Mouse (Mus musculus) liver, embryonic 11.5 days (tissue): Measurements from ENCODE around the gene Ing4. TPM values are rescaled to one million over a fixed set of nuclear protein-coding genes. Genes with fewer than 3 reads are reported as not detected.

Experiments used
- ATAC-seq: fragments of 200-750 bp; cut with Nextera tagmentation; replicated peaks from 2 replicates; pipeline ENCODE4 v1.8.0; 2017; ENCODE audit warnings: moderate number of reproducible peaks, mild to moderate bottlenecking, moderate TSS enrichment, moderate library complexity; ENCODE audit not compliant: low FRiP score
- DNase-seq: peaks from one replicate; pipeline ENCODE4 v3.0.0-alpha.2; 2017; ENCODE audit warnings: low spot score
- H3K27ac ChIP-seq: fragments of 300-500 bp; sonication (generic); 2 replicates; pipeline ENCODE4 v1.5.1; 2014; ENCODE audit warnings: mild to moderate bottlenecking, low read depth, low read length, control low read depth
- H3K27me3 ChIP-seq: fragments of 300-500 bp; sonication (generic); replicated peaks from 2 replicates; pipeline ENCODE4 v1.6.1; 2014; ENCODE audit warnings: low read length, mixed read lengths; ENCODE audit not compliant: control insufficient read depth, insufficient read depth
- H3K36me3 ChIP-seq: fragments of 300-500 bp; sonication (generic); 2 replicates; pipeline ENCODE4 v1.6.1; 2014; ENCODE audit warnings: mild to moderate bottlenecking, low read length, moderate library complexity, mixed read lengths; ENCODE audit not compliant: control insufficient read depth, insufficient read depth
- H3K4me1 ChIP-seq: fragments of 300-500 bp; sonication (generic); replicated peaks from 2 replicates; pipeline ENCODE4 v1.6.1; 2014; ENCODE audit warnings: low read length, mixed read lengths; ENCODE audit not compliant: control insufficient read depth, insufficient read depth
- H3K4me2 ChIP-seq: fragments of 300-500 bp; sonication (generic); 2 replicates; pipeline ENCODE4 v1.6.1; 2014; ENCODE audit warnings: mild to moderate bottlenecking, control low read depth, moderate library complexity
- H3K4me3 ChIP-seq: fragments of 300-500 bp; sonication (generic); 2 replicates; pipeline ENCODE4 v1.5.1; 2014; ENCODE audit warnings: low read depth, low read length, control low read depth
- H3K9ac ChIP-seq: fragments of 300-500 bp; sonication (generic); 2 replicates; pipeline ENCODE4 v1.6.1; 2014; ENCODE audit warnings: low read depth, low read length, control low read depth
- H3K9me3 ChIP-seq: fragments of 300-500 bp; sonication (generic); 2 replicates; pipeline ENCODE4 v1.6.1; 2016; ENCODE audit warnings: low read length, inconsistent platforms, mixed read lengths; ENCODE audit not compliant: control insufficient read depth
- WGBS: fragments of 180-500 bp; shearing (Covaris S2); extraction: QIAGEN DNeasy Blood & Tissue Kit; methylation state at CpG from one replicate; pipeline ENCODE4 v1.1.7; 2014; 5-methylcytosine and 5-hydroxymethylcytosine counted together
- polyA plus RNA-seq: library from polyadenylated mRNA; unstranded; fragments of >200 nt; fragmentation: Nextera tagmentation; extraction: Ambion mirVana; gene quantifications from 2 replicates; pipeline ENCODE4 v1.2.1, GENCODE M21; 2014

Gene Ing4
- polyA plus RNA-seq, 1 experiment from 2014 or later: 63.8 TPM

GRCm38 (mm10) chr6:125081394-125081793, 41.8 kb downstream of the Ing4 start:
- H3K4me2 ChIP-seq: peak overlapping the region; percentile 81
- no peaks in the 10 kb centered on the region for H3K27me3 ChIP-seq
- WGBS: 30% methylated on average over 25 of the region's 25 CpGs
- H3K9ac ChIP-seq: peak overlapping the region; percentile 66
- peak; percentile 35 for ATAC-seq
- H3K27ac ChIP-seq: peak overlapping the region; percentile 45; the same call in 1 of the 2 replicates
- H3K4me1 ChIP-seq: peaks cover 12% of the 10 kb centered on the region
- no peak for DNase-seq
- H3K9me3 ChIP-seq: no peaks in the 10 kb centered on the region
- H3K36me3 ChIP-seq: no peaks in the 10 kb centered on the region
- peak overlapping the region; percentile 53 for H3K4me3 ChIP-seq

GRCm38 (mm10) chr6:125081797-125082560, 42.4 kb downstream of the Ing4 start:
- Histone ChIP-seq H3K4me2 (peak overlapping the region; percentile 81), H3K27ac (peak overlapping the region; percentile 45; the same call in 1 of the 2 replicates), H3K27me3 (no peaks in the 10 kb centered on the region), H3K4me3 (peak overlapping the region; percentile 53), H3K36me3 (no peaks in the 10 kb centered on the region), H3K4me1 (peaks cover 12% of the 10 kb centered on the region), H3K9me3 (no peaks in the 10 kb centered on the region), H3K9ac (peak overlapping the region; percentile 66)
- DNase-seq (peak; percentile 83), ATAC-seq (peak; percentile 89)
- WGBS: 28% methylated on average over 45 of the region's 45 CpGs

DNA sequence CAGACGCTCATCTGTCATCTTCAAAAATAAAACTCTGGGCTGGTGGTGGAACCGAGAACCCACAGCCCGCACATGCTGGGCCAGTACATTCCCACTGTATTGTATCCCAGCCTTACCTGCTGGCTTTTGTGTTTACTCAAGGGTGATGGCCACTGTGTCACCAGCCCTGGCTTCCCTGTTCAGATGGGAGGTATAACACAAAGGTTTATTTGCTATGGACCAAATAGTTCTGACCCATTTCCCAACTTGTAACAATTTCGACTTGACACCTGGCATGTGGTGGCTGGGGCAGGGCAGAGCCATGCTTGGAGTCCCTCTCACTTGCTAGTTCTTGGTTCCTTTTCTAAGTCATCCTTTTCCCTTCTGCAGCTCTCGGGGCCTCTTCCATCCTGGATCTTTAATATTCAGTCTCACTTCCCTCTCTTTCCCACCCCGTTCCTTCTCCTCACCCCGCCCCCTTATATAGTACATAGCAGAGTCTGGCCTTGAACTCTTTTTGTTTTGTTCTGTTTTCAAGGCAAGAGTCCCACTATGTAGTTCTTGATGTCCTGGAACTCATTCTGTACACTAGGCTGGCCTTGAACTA, 43.3 kb downstream of the Ing4 start:
- WGBS: 87% methylated on average over 7 of the region's 7 CpGs
- H3K9ac ChIP-seq: no peak overlapping the region

GRCm38 (mm10) chr6:125084424-125084823, 44.9 kb downstream of the Ing4 start:
- no peak overlapping the region for H3K27ac ChIP-seq
- 13% methylated on average over 4 of the region's 4 CpGs for WGBS

More for the DNA sequence above, 43.3 kb downstream of the Ing4 start:
- H3K27me3 ChIP-seq: no peaks in the 10 kb centered on the region
- no peak overlapping the region for H3K27ac ChIP-seq
- H3K4me3 ChIP-seq: no peak overlapping the region
- no peaks in the 10 kb centered on the region for H3K9me3 ChIP-seq
- no peak overlapping the region for H3K4me2 ChIP-seq
- H3K36me3 ChIP-seq: no peaks in the 10 kb centered on the region
- ATAC-seq: no peak
- no peak for DNase-seq
- peaks cover 12% of the 10 kb centered on the region for H3K4me1 ChIP-seq

GRCm38 (mm10) chr6:125087937-125088336, 48.4 kb downstream of the Ing4 start:
- Histone ChIP-seq H3K27me3 (no peaks in the 10 kb centered on the region), H3K27ac (peak overlapping the region; percentile 88; the same call in 1 of the 2 replicates), H3K9me3 (no peaks in the 10 kb centered on the region), H3K4me1 (peaks cover 28% of the 10 kb centered on the region), H3K4me3 (no peak overlapping the region), H3K4me2 (no peak overlapping the region), H3K36me3 (no peaks in the 10 kb centered on the region), H3K9ac (no peak overlapping the region)
- DNase-seq (no peak), ATAC-seq (no peak)
- 79% methylated on average over 3 of the region's 3 CpGs for WGBS

More at GRCm38 (mm10) chr6:125084424-125084823, 44.9 kb downstream of the Ing4 start:
- peak; percentile 11; the same call in 1 of the 2 replicates for ATAC-seq
- Histone ChIP-seq H3K9me3 (no peaks in the 10 kb centered on the region), H3K36me3 (no peaks in the 10 kb centered on the region), H3K27me3 (no peaks in the 10 kb centered on the region), H3K9ac (no peak overlapping the region), H3K4me3 (no peak overlapping the region), H3K4me1 (peaks cover 20% of the 10 kb centered on the region), H3K4me2 (no peak overlapping the region)
- no peak for DNase-seq

GRCm38 (mm10) chr6:125088561-125089321, 49.2 kb downstream of the Ing4 start:
- Histone ChIP-seq H3K4me1 (peaks cover 27% of the 10 kb centered on the region), H3K9ac (peak overlapping the region; percentile 44)
- WGBS: 5% methylated on average over 20 of the region's 20 CpGs

DNA sequence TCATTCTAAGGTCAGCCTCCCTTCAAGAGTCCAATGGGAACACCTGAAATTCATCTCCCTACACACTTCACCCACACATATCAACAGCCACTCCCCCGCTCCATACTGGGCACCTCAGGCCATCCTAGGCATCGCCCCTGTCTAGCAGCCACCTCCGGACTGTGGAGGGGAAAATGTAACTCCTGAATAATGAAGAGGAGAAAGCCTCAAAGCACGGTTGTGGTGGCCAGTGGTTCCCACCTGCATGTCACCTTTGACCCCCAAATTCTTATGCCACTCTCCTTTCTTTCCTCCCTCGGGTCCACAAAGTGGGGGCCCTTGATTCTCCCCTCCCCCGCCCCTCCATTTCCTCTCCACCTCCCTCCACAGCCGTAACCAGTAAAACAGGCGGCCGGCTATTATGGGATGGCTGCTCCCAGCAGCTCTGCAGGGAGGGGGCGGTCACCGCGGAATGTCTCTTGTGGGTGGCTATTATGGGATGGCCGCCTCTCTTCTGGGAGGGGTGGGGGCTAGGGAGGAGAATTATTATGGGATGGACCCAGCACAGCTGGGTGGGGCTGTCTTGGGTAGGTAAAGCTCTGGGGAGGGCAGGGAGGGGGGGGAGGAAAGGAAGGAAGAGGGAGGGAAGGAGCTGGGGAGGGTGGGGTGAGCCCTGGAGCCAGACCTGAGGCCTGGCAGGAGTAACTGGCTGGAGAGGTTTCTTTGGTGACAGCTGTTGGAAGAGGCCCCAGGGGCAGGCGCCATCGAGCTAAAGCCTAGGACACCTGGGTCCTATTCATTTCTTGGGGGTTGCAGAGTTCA, 50.2 kb downstream of the Ing4 start:
- Histone ChIP-seq H3K4me3 (peak overlapping the region; percentile 30; the same call in 1 of the 2 replicates), H3K27ac (peak overlapping the region; percentile 88), H3K4me1 (peaks cover 26% of the 10 kb centered on the region), H3K4me2 (peak overlapping the region; percentile 65), H3K27me3 (no peaks in the 10 kb centered on the region), H3K9ac (peak overlapping the region; percentile 66), H3K9me3 (no peaks in the 10 kb centered on the region), H3K36me3 (no peaks in the 10 kb centered on the region)
- ATAC-seq: peak; percentile 64
- peak; percentile 75 for DNase-seq
- 6% methylated on average over 15 of the region's 15 CpGs for WGBS

More at GRCm38 (mm10) chr6:125088561-125089321, 49.2 kb downstream of the Ing4 start:
- ATAC-seq (peak; percentile 71), DNase-seq (peak; percentile 75)
- Histone ChIP-seq H3K4me2 (peak overlapping the region; percentile 65), H3K9me3 (no peaks in the 10 kb centered on the region), H3K27ac (peak overlapping the region; percentile 88), H3K36me3 (no peaks in the 10 kb centered on the region), H3K27me3 (no peaks in the 10 kb centered on the region), H3K4me3 (peak overlapping the region; percentile 14; the same call in 1 of the 2 replicates)
